Mouse (Mus musculus) myocyte (in vitro differentiated cells): ENCODE results near the gene Rapgef4.

ENCODE experiments used
- E2F4 ChIP-seq: IDR thresholded peaks from one replicate; pipeline ENCODE4 v1.6.1; 2011; ENCODE audit warnings: mild to moderate bottlenecking, control low read depth, moderate library complexity; ENCODE audit not compliant: insufficient read depth
- MAX ChIP-seq: IDR thresholded peaks from one replicate; pipeline ENCODE4 v1.6.1; 2011; ENCODE audit warnings: low read depth, mild to moderate bottlenecking, control low read depth
- POLR2A ChIP-seq: IDR thresholded peaks from one replicate; pipeline ENCODE4 v1.6.1; 2011; ENCODE audit warnings: low read depth, mild to moderate bottlenecking, control low read depth, moderate library complexity; ENCODE audit not compliant: insufficient read length
- TCF12 ChIP-seq: IDR thresholded peaks from one replicate; pipeline ENCODE4 v1.6.1; 2011; ENCODE audit warnings: mild to moderate bottlenecking, control low read depth; ENCODE audit not compliant: poor library complexity, insufficient read depth, severe bottlenecking
- USF1 ChIP-seq: IDR thresholded peaks from one replicate; pipeline ENCODE4 v1.6.1; 2011; ENCODE audit warnings: low read depth, mild to moderate bottlenecking, control low read depth, moderate library complexity

DNA sequence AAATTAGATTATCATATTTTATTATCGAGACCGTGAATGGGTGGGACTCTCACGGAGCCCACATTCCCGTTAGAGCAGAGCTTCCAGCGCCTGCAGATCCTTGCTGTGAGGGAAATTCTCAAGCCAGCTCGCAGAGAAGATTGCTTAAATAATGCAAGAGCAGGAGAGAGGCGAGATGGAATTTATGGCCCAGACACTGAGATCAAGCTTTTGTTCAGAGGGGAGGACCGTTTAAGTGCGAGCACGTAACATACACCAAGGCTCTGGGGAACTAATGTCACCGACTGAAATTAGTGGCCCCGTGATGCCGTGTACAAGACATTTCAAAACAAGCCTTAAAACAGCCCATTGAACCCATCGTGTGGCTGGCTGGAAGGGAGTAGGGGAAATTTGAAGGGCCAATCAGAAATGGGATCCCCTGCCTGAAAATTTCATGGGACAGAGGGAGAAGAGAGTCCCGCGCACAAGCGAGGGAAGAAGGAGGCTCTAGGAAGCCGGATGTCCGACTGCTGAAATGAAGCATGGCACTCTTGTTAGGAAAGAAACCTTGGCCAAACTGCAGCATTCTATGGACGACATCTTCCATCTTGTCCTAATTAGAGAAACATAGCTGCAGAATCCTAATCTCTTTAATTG lies 112.5 kb downstream of the Rapgef4 start:
- TF ChIP-seq E2F4 (no peak), USF1 (no peak), MAX (no peak), TCF12 (no peak), POLR2A (no peak)
